Comparison of ENCODE assay signal across 8 mouse cellular contexts in genomic region chr2:154417107-154417506, GRCm38 (mm10). TPM values are rescaled to one million over a fixed set of nuclear protein-coding genes. Genes with fewer than 3 reads are reported as not detected.
DNase-seq lines count a peak whose midpoint lies in the region; ATAC-seq and TF ChIP-seq lines count a peak whose summit lies in the region.

No protein-coding gene starts in this region.

- H3K9me3 ChIP-seq in limb, embryonic 14.5 days (ENCODE audit: control insufficient read depth, low read length): no peaks in the 10 kb centered on the region

- no peak overlapping the region for H3K4me3 ChIP-seq in limb, embryonic 14.5 days (replicated peaks; ENCODE audit: low read length)

- no peak overlapping the region for H3K4me2 ChIP-seq in limb, embryonic 14.5 days (replicated peaks; ENCODE audit: low read depth, low read length, severe bottlenecking)

- no peak for TF ChIP-seq POLR2A in limb, embryonic 14.5 days (IDR thresholded peaks at IDR 0.05; ENCODE audit: borderline replicate concordance, extremely low read depth, insufficient read depth, insufficient read length)

- peaks cover 4% of the 10 kb centered on the region; the same call in 1 of the 2 replicates for H3K4me1 ChIP-seq in limb, embryonic 14.5 days (ENCODE audit: control insufficient read depth, insufficient read depth, low read length)

- no peak overlapping the region for H3K27ac ChIP-seq in limb, embryonic 14.5 days (replicated peaks; ENCODE audit: low read depth, low read length)

- ATAC-seq in limb, embryonic 14.5 days (ENCODE audit: low FRiP score, low read depth): no peak

- peak; percentile 76 for DNase-seq in layer of hippocampus, adult 11-12 months (ENCODE audit: low spot score)
- no peak for DNase-seq in layer of hippocampus, adult 9-11 months
- peak; percentile 45 for DNase-seq in Muller cell, postnatal 12 days (ENCODE audit: inconsistent ontology term)
- peak; percentile 78 for DNase-seq in cerebellum, adult 8-10 months
- DNase-seq in gastrocnemius, postnatal 10 days: peak; percentile 85
- peak; percentile 77 for DNase-seq in limb, embryonic 14.5 days (ENCODE audit: low spot score)
- DNase-seq in retina, embryonic 14.5 days (ENCODE audit: low spot score): peak; percentile 89
- DNase-seq in urinary bladder, postnatal 36 days (ENCODE audit: low spot score in 2 of 2): peak; percentile 56 to 69

- no peak overlapping the region for H3K9ac ChIP-seq in limb, embryonic 14.5 days (ENCODE audit: low read depth, low read length, severe bottlenecking)

- WGBS in limb, embryonic 14.5 days: 16% methylated on average over 3 of the region's 3 CpGs

- H3K27me3 ChIP-seq in limb, embryonic 14.5 days (ENCODE audit: control insufficient read depth, insufficient read depth, low read length): no peaks in the 10 kb centered on the region

- no peaks in the 10 kb centered on the region for H3K36me3 ChIP-seq in limb, embryonic 14.5 days (ENCODE audit: control insufficient read depth, insufficient read depth, low read length)

RNA-seq across cellular contexts. Expression of gene Snta1, which starts 9.2 kb away (rescaled TPM):
- 100 to 1,000 TPM in 1 of 2 experiments, 10 to 100 TPM in 1; 95.6 to 128 TPM for total RNA-seq in gastrocnemius, postnatal 10 days (2021)
- 11.0 and 14.9 TPM in 2 replicates for polyA plus RNA-seq in limb, embryonic 14.5 days (2012; rRNA removed)
- polyA plus RNA-seq in limb, embryonic 14.5 days (2014; fragmentation: Nextera tagmentation; extraction: Ambion mirVana): 5.0 and 5.2 TPM in 2 replicates

RNA-seq across cellular contexts. Expression of gene Cbfa2t2, which starts 19.2 kb away (rescaled TPM):
- total RNA-seq in gastrocnemius, postnatal 10 days (2021): 10 to 100 TPM; 18.4 to 21.6 TPM
- 26.4 and 36.0 TPM in 2 replicates for polyA plus RNA-seq in limb, embryonic 14.5 days (2012; rRNA removed)
- polyA plus RNA-seq in limb, embryonic 14.5 days (2014; fragmentation: Nextera tagmentation; extraction: Ambion mirVana): 35.7 and 40.0 TPM in 2 replicates

RNA-seq across cellular contexts. Expression of gene Cdk5rap1, which starts 44.3 kb away (rescaled TPM):
- 1 to 10 TPM; 8.2 to 9.7 TPM for total RNA-seq in gastrocnemius, postnatal 10 days (2021)
- polyA plus RNA-seq in limb, embryonic 14.5 days (2012; rRNA removed): 16.6 and 20.0 TPM in 2 replicates
- 9.0 and 13.0 TPM in 2 replicates for polyA plus RNA-seq in limb, embryonic 14.5 days (2014; fragmentation: Nextera tagmentation; extraction: Ambion mirVana)
